Mouse (Mus musculus): ENCODE results near the gene Pnma1. TPM values are rescaled to one million over a fixed set of nuclear protein-coding genes. Genes with fewer than 3 reads are reported as not detected.
A peak's percentile ranks its signal among the peaks of the same experiment; 100 is the strongest.

The Pnma1 gene
- total RNA-seq (2014; rRNA removed) (13.9 and 14.2 TPM in 2 replicates), polyA plus RNA-seq (2015; fragmentation: Nextera tagmentation; extraction: Ambion mirVana) (9.3 and 12.0 TPM in 2 replicates)

DNA sequence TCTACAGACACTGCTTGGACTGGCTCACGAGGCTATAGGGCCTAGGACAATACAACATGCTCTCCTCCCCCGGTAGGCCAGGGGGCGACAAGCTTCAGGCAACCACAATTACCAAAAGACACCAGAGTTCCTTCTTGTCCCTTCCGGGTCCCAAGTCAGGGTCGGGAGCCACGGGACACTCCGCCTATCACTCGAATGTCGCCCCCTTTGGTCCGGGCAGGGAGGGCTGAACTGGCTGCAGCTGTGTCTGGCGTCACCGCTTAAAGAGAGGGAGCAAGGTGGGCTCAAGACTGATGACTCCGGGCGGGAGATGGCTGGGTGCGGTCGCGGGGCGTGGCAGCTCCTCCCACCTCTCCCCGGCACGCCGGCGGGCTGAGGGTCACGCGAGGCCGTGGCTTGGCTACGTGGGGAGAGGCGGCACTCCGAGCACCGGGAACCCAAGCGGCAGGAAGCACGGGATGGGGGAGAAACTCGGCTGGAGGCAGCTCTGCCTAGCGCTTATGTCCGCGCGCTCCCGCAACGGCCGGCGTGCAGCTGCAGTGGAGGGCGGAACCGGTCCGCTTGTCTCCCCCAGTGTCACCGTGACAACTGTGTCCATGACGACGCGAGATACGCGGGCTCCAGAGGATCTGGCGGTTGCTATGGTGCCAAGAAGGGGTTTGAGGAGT, at the start of gene Pnma1:
TSS of gene Pnma1 (minus strand) at position 536 of the 668 bp plus-strand sequence.
- Histone ChIP-seq H3K27ac (ENCODE audit: low read depth, low read length) (peak within 1 kb of the TSS; percentile 88), H3K27me3 (ENCODE audit: insufficient read depth, low read length) (no peaks in the 10 kb centered on the region), H3K4me2 (ENCODE audit: low read depth) (peak within 1 kb of the TSS; percentile 88), H3K4me3 (ENCODE audit: low read depth, low read length) (peak within 1 kb of the TSS; percentile 69), H3K9me3 (ENCODE audit: low read length) (no peaks in the 10 kb centered on the region), H3K36me3 (ENCODE audit: insufficient read depth) (peaks cover 14% of the 10 kb centered on the region; the same call in 1 of the 2 replicates), H3K9ac (peak within 1 kb of the TSS; percentile 80), H3K4me1 (ENCODE audit: insufficient read depth) (no peaks in the 10 kb centered on the region)
- peak; percentile 71 for TF ChIP-seq CTCF (IDR thresholded peaks at IDR 0.05; ENCODE audit: low read depth)
- DNase-seq = peak; percentile 94
- 1% methylated on average over 50 of the region's 50 CpGs for WGBS
- peak; percentile 98 for ATAC-seq

DNA sequence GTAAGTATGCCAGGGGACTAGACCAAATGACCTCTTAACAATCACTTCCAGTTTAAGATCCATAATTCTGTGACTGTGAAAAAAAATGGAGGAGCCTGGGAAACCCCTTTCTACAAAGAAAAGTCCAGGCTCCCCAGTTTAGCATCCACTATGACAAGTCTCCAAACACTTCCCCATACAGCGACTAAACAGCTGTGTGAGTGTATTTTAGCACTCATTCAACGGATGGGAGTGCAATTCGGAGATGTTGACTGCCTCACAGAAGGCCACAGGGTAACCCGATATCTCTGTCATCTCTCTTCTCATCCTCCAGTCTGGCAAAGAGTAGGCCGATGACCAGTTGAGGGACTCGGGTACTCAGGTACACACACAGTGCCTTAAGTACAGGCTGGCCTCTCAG, 46.9 kb upstream of the Pnma1 start:
- no peak for TF ChIP-seq CTCF (IDR thresholded peaks at IDR 0.05; ENCODE audit: low read depth)
- no peak overlapping the region for H3K4me3 ChIP-seq (ENCODE audit: low read depth, low read length)
- DNase-seq (no peak), ATAC-seq (no peak)
- H3K4me1 ChIP-seq (ENCODE audit: insufficient read depth) = peaks cover 19% of the 10 kb centered on the region
- peak overlapping the region; percentile 97; the same call in 1 of the 2 replicates for H3K4me2 ChIP-seq (ENCODE audit: low read depth)
- no peaks in the 10 kb centered on the region for H3K27me3 ChIP-seq (ENCODE audit: insufficient read depth, low read length)
- no peaks in the 10 kb centered on the region for H3K36me3 ChIP-seq (ENCODE audit: insufficient read depth)
- no peak overlapping the region for H3K27ac ChIP-seq (ENCODE audit: low read depth, low read length)
- 65% methylated on average over 6 of the region's 6 CpGs for WGBS
- no peak overlapping the region for H3K9ac ChIP-seq
- H3K9me3 ChIP-seq (ENCODE audit: low read length) = no peaks in the 10 kb centered on the region

DNA sequence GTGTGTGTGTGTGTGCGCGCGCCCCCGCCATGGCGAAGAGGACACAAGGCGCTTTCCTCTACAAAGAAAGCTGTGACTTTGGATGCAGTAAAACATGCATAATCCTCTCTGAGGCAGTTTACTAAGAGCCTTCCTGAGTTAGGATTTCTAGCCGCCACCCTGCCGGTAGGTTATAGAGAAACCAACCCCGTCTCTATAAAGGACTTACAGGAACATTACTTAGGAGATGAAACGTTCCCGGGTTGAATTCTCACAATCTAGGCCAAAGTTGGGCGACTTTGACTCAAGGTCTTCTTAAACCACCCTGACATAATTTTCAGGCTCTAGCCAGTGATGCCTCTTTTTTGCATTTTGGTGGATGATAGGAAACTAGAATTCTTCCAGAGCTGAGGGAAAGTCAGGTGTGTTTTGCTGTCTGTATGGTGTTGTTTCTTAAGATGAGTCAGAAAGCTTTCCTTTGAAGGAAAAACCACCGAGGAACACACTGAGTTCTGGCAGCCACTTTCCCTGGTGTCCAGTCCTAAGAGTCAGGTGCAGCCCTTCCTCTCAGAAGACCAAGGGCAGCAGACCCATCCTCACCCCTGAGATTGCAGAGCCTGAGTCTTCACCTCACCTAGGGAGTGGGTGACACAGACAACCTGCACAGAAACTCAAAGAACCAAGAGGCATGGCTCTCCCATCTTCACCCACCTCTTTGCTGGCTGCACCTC, 46.3 kb upstream of the Pnma1 start:
- peak overlapping the region; percentile 79 for H3K9ac ChIP-seq

DNA sequence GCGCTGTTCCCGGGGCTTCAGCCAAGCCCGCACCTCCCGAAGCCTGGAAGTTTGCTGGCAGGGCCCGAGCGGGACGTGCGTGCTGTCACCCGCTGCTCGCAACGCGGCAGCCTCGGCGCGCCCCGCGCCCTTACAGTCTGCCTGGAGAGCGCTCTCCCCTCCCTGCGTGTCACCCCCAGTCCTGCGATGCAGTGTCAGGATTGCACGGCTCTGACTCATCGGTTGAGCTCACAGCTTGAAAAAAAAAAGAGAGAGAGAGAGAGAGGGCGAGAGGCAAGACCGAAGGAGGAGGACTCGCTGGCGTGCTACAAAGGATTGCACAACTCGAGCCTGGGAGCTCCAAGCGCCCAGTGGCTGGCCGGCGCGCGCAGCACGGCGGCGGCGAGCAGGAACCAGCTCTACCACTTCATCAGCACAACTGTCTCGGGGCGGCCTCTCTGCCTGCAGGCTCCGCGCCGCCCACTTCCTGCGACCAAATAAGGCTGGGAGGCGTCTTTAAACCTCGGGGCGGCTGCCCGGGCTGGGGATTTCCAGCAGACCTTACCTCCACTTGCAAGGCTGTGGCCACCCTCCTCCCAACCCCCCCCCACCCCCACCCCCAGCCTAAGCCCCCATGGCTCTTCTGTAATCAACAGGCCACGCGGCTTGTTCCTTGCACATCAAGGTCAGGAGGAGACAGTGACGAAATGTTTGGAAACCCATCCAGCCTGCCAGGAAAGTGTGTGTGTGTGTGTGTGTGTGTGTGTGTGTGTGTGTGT, 45.5 kb upstream of the Pnma1 start:
- TF ChIP-seq CTCF (IDR thresholded peaks at IDR 0.05; ENCODE audit: low read depth) = no peak
- under 1% methylated on average over 49 of the region's 49 CpGs for WGBS
- peaks cover 25% of the 10 kb centered on the region for H3K4me1 ChIP-seq (ENCODE audit: insufficient read depth)
- no peaks in the 10 kb centered on the region for H3K27me3 ChIP-seq (ENCODE audit: insufficient read depth, low read length)
- H3K4me2 ChIP-seq (ENCODE audit: low read depth) = peak overlapping the region; percentile 97
- DNase-seq (peak; percentile 92), ATAC-seq (peak; percentile 87)
- peak overlapping the region; percentile 95 for H3K27ac ChIP-seq (ENCODE audit: low read depth, low read length)
- H3K9ac ChIP-seq = peak overlapping the region; percentile 79
- H3K4me3 ChIP-seq (ENCODE audit: low read depth, low read length) = peak overlapping the region; percentile 78
- H3K36me3 ChIP-seq (ENCODE audit: insufficient read depth) = no peaks in the 10 kb centered on the region
- no peaks in the 10 kb centered on the region for H3K9me3 ChIP-seq (ENCODE audit: low read length)

More for the DNA sequence above, 46.3 kb upstream of the Pnma1 start:
- Histone ChIP-seq H3K36me3 (ENCODE audit: insufficient read depth) (no peaks in the 10 kb centered on the region), H3K4me1 (ENCODE audit: insufficient read depth) (peaks cover 19% of the 10 kb centered on the region), H3K4me2 (ENCODE audit: low read depth) (peak overlapping the region; percentile 97), H3K27ac (ENCODE audit: low read depth, low read length) (peak overlapping the region; percentile 95), H3K4me3 (ENCODE audit: low read depth, low read length) (peak overlapping the region; percentile 78), H3K9me3 (ENCODE audit: low read length) (no peaks in the 10 kb centered on the region), H3K27me3 (ENCODE audit: insufficient read depth, low read length) (no peaks in the 10 kb centered on the region)
- DNase-seq (peak; percentile 66), ATAC-seq (no peak; the same call in 1 of the 2 replicates)
- TF ChIP-seq CTCF (IDR thresholded peaks at IDR 0.05; ENCODE audit: low read depth) = no peak
- WGBS = 3% methylated on average over 13 of the region's 13 CpGs

DNA sequence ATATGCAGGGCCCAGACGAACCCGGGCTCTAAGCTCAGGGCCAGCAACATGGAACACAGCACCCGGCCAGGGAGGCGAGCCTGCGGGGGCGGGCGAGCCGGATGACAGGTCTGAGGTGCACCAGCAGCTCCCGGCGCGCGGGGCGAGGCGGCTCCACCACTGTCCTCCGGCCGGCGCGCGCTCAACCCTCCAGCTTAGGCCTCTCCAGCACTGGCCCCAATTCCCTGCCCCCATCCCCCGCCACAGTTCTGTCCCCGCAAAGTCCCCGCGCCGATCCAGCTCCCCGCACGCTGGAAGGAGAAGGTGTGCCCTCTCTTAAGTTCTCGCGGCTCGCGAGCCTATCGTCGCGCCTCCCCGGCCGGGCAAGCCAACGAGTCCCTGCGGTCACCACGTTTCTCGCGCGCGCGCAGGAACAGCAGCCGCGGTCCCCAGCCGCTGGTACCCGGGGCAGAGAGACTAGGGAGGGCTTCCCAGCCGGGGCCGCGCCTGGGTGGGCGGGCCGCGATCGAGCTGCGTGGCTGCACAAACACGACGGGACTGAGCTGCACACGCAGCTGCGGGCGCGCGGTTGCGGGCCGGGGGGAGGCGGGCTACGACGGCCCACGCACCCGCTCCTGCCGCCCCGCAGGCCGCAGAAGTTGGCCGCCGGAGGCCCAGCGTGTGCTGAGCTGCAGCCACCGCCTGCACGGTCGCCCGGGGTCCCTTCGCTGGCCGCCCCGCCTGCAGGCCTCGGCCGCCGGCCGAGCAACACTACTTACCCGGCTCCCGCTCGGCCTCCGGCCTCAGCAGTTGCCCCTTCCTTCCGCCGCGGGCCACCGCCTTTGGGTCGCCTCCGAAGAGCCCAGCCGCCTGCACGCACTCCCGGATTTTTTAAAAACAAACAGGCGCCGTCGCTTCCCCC, 44.7 kb upstream of the Pnma1 start:
- ATAC-seq (peak; percentile 67), DNase-seq (peak; percentile 79)
- Histone ChIP-seq H3K4me3 (ENCODE audit: low read depth, low read length) (peak overlapping the region; percentile 78), H3K36me3 (ENCODE audit: insufficient read depth) (no peaks in the 10 kb centered on the region), H3K9me3 (ENCODE audit: low read length) (no peaks in the 10 kb centered on the region), H3K27ac (ENCODE audit: low read depth, low read length) (peak overlapping the region; percentile 95), H3K27me3 (ENCODE audit: insufficient read depth, low read length) (no peaks in the 10 kb centered on the region), H3K4me2 (ENCODE audit: low read depth) (peak overlapping the region; percentile 97), H3K9ac (peak overlapping the region; percentile 79), H3K4me1 (ENCODE audit: insufficient read depth) (peaks cover 27% of the 10 kb centered on the region)
- under 1% methylated on average over 91 of the region's 102 CpGs for WGBS
- TF ChIP-seq CTCF (IDR thresholded peaks at IDR 0.05; ENCODE audit: low read depth) = no peak

DNA sequence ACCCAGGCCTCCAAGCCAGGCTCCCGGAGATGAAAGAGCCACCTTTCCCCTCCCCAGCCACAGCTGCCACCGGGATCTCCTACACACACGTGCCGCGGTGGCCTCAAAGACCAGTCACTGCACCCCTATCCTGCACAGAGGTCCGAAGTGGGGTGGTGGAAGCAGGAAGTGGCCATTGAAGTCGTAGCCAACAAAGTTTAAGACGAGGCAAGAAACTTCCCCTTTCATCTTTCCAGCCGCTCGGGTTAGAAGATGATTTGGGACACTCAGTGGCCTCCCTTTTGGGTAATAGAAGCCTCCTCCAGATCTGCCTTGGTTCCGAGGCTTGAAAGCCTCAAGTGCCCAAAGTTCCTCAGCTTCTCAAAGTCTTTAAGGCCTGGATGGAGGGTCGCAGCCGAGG, 44.0 kb upstream of the Pnma1 start:
- Histone ChIP-seq H3K27me3 (ENCODE audit: insufficient read depth, low read length) (no peaks in the 10 kb centered on the region), H3K9ac (peak overlapping the region; percentile 79), H3K9me3 (ENCODE audit: low read length) (no peaks in the 10 kb centered on the region), H3K4me1 (ENCODE audit: insufficient read depth) (peaks cover 27% of the 10 kb centered on the region), H3K4me3 (ENCODE audit: low read depth, low read length) (peak overlapping the region; percentile 78), H3K36me3 (ENCODE audit: insufficient read depth) (no peaks in the 10 kb centered on the region), H3K27ac (ENCODE audit: low read depth, low read length) (peak overlapping the region; percentile 95; the same call in 1 of the 2 replicates), H3K4me2 (ENCODE audit: low read depth) (peak overlapping the region; percentile 97)
- 2% methylated on average over 13 of the region's 13 CpGs for whole genome bisulfite sequencing
- ATAC-seq (no peak), DNase-seq (no peak)
- TF ChIP-seq CTCF (IDR thresholded peaks at IDR 0.05; ENCODE audit: low read depth) = no peak
